Mouse (Mus musculus): ENCODE measurements around the gene Slc27a2.
"Not testable (repeated sequence)": the region's sequence is repeated elsewhere in the genome, so short reads cannot be mapped to it uniquely, and the experiment has no call there.

Gene Slc27a2

DNA sequence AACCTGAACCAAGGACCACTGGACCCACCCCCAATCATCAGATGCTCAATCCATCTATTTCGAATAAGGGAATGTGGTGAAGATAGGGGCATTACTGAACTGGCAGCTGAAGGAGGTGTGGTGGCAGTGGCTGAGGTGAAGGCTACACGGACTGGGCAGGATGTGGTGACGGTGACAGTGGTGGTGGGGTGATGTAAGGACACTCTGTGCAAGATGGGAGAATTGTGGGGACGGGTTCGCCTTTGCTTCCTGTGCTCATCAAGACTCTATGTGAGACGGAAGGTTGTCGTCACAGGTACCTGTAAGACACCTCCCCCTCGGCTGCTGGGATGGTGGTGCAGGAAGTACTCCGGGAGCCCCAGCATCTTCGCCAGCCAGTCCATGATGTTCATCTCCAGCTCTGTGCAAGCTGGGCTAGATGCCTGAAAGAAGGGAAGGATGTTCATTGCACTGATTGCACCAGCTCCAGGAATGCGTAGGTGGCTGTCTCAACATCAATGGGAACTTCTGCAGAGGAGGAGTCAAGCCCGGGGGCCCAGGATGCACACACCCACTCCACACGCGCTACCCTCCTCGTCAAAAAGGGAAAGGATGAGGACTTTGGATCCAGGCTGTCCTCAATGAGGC is 54.0 kb downstream of the Slc27a2 start:
- DNase-seq (ENCODE audit: low spot score) = no peak

DNA sequence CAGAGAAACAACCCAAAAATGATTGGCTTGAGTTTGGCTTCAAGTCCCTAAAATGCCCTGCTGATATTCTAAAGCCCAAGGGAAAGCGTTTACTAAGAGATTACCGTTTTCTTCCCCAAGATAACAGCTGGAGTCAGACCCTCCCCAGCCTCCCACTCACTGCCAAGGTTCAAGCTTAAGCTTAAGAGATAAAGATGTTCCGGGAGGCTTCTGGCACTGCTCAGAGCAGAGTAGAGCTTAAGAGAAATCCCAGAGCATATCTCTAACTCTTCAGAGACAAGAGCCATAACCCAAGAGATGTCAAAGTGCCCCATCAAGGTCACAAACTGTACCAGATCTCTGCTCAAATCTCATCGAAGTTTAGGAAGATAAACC is 54.5 kb downstream of the Slc27a2 start:
- no peak for DNase-seq (ENCODE audit: low spot score)

DNA sequence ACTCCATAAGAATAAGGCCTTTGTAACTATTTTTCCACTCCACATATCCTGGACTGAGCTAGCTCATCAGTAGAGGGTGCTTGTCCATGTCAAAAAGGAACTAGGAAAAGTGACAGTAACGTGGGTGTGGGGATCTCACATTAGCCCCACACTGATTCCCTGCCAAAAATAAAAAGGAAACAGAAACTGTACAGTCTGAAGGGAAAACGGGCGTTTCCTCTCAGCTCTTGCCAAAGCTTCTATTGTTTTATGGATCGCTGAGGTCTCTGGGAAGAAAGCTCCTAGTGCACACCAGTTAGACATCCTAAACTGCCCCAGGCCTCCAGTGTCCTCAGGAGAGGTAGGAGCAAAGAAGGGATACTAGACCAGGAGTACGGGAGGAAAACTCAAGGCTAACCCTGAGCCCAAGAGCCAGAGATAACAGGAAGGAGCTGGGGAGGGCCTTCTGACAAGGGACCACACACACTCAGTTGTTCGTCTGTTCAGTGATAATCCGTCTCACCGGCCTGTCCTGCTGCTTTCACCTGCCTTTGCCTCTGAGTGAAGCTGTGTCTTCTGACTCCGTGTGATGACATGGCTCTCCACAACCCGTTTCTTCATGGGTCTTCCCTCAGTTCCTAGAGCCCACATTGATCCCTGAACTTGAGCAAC is 55.5 kb downstream of the Slc27a2 start:
- no peak for DNase-seq (ENCODE audit: low spot score)

DNA sequence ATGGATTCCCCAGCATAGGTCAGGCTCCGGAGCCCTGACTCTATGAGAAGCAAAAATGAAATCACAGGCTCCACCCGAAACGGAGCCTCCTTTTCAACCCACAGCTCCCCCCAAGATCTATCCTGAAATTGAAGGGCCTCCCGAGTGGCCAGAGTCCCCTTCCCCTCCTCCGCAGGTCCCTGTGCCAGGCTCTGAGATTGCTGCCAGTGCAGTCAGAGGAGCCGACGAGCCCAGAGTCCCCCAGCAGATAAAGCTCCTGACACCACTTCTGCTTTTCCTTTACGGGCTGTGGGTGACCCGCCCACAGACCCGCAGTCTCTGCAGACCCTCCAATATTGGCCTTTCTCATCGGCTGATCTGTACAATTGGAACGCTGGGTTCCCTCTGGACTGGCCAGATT is 57.4 kb downstream of the Slc27a2 start:
- DNase-seq (ENCODE audit: low spot score) = not testable (repeated sequence)

DNA sequence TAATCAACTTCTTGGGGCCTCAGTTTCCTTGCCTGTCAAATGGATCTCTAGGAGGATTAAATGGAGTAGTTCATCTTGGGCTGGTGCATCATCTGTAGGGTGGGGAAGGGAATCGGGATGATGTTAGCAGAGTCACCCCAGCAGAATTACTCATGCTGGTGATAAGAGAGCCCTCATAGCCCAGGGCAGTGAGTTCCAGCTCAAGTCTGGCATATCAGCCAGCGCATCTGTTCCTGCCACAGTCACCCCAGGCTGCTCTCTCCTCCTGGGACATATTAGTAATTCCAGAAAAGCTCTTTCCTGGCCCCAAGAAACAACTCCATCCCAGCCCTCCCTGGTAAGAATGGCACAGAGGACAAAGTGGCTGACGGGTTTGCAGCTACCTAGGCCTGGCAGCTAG is 63.1 kb downstream of the Slc27a2 start:
- DNase-seq (ENCODE audit: low spot score) = no peak

DNA sequence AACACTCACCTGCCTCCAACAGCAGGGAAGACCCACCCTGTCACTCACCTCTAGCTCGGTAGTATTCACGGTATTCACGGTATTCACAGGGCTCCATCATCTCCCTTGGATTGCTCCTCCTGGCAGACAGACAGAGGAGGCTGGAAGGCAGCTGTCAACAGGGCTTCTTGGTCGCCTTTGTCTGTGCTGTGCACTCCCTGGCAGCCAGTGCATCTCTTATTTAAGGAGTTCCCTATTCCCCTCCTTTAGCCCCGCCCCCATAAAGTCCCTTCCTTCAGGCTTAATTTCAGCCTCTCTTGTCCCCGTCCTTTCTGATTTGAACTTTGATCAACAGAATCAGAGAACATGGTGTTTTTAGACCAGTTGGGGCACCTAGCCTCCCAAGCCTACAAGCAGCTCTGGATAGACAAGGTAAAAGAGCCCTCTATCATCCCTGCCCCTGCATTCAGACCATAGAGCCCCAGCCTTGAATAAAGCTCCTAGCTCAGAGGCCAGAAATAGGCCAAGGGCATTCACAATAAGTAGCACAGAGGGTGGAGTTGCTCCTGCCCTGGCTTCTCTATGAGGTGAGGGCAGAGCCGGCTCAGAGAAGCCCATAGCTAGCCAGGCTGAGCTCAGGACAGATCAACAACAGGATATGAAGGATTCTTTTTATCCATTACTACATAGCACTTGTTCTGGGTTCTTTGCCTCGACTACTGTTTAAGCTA is 66.4 kb downstream of the Slc27a2 start:
- no peak for DNase-seq (ENCODE audit: low spot score)

DNA sequence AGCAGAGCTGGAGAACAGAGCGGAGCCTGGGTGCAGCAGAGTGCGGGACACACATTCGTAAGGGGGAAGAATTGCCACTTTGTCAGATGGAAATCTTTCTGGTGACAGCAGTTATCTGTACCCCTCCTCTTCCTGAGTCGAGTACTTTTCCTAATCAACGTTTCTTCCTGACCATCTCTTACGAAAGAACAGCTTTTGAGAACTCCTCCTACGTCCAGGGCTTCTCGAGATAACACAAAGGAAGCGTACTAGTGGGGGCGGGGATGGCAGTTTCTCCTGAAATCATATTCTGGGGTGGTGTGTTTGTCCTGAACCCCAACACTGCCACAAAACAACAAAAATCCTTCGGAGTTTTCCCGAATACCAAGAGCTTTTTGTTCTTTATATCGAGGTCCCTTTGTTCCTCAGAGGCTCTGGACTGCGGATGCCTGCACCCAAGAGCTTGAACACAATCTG is 67.1 kb downstream of the Slc27a2 start, which contains the start of gene Hdc:
Hdc (minus strand) TSS at position 51 of the 456 bp plus-strand sequence.
- no peak for DNase-seq (ENCODE audit: low spot score)

DNA sequence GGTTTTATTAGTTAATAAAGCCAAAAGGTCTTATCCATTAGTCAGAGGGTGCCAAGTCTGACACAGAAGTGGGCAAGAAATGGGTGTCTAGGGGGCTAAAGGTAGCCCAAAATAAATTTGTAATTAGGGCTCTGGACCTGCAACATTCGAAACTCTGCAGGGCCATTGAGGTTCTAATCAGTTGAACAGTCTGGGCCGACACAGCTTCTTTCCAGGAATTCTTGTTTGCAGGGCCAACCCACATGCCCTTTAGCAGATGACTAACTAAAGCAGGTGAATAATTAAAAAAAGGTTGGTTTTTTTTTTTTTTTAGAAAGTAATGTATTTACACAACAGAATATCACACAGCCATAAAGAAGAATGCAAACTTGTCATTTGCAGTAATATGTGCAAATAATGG is 70.2 kb downstream of the Slc27a2 start:
- DNase-seq (ENCODE audit: low spot score) = no peak

DNA sequence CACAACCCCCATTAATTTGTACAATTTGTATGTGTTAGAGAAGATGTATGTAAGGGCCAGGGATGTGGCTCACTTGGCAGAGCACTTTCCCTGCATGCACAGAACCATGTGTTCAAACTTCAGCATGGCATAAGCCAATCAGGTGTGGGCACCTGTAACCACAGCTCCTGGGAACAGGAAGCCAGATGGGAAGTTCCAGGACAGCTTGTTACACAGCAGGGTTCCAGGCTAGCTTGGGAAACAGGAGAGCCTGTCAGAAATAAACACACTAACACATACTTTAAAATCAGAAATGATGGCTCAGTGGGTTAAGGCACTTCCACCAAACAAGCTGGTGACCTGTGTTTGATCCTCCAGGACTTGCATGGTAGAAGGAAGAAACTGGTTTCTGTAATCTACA is 70.9 kb downstream of the Slc27a2 start:
- DNase-seq (ENCODE audit: low spot score) = no peak

DNA sequence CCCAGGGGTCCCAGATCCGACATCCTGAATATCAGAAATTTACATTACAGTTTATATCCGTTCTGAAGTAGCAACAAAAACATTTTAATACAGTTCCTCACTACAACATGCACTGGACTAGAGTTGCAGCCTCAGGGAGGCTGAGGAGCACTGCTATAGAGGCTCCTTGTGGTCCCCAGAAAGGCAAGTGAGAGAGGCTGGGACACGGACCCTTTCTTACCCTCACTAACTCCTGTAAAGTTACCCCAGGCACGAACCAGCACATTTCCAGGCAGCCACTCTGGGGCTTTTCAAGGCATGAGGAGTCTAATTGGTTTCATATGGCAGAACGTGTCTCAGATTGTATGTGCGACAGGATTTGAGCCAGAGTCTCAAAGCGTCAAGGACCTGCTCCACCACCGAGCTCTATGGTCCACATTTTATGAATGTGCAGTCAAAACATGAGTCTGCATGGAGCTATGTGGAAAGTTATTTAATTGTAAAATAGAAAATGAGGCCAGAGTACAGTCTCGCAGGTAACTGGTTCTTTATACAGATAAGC is 76.3 kb downstream of the Slc27a2 start:
- no peak for DNase-seq (ENCODE audit: low spot score)

DNA sequence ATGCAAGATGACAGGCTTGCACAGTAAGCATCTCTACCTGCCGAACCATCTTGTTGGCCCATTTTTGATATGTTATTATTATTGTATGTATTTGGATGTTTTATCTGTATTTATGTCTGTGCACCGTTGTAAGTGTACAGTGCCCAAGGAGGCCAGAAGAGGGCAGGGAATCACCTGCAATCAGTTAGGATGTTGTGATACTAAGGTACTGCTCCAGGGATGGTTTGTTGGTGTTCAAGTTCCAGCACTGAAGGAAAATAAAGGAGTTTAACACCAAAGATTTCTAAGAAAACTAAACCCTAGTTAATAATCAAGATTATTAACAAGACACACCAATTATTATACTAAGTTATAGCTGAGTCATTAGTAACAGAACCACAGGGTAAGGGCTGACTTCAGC is 81.0 kb downstream of the Slc27a2 start:
- DNase-seq (ENCODE audit: low spot score) = no peak

DNA sequence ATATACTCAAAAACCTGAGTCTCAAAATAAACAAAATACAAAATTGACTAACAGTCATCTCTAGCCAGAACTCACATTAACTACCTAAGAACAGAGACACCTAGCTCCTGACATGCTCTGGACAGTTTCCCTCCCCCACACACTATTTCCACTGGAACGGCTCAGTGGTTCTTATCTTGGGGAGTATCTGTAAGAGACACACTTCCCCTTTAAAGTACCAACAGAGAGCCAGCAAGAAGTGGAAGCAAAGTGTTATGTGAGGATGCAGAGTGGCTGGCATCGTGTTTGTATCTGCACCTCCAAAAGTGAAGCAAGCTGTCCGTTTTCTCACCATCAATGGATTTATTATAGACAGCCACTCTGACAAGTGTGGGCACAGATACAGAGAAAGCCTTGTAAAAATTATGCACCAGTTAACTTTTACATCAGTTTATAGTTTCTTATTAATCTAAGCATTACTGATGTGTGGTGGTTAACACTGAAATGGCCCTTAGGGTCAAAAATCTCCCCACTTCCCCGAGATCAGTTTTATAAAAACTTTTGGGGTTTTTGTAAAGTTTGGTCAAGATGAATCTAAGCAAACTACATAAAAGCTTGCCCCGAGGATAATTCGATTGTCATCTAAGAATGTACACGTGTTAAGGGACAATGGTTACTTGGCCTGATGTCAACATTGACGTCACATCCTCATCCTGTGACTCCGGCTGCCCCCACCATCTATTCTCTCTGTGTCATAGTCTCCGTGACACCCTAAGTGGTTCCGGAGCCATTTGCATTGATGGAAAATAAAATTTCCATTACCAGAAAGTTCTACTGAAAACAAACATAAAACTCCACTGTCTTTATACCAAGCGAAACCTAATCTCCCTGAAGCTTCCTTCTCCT is 84.0 kb downstream of the Slc27a2 start:
- DNase-seq (ENCODE audit: low spot score) = no peak

All from layer of hippocampus, adult 9-10 months (tissue).